Mouse (Mus musculus) thymus, postnatal 4 days (tissue): ENCODE data around the gene Cyb5r4.
"Not testable (repeated sequence)": the region's sequence is repeated elsewhere in the genome, so short reads cannot be mapped to it uniquely, and the experiment has no call there.

Source experiments
- DNase-seq: peaks from one replicate; pipeline ENCODE4 v3.0.0; 2021

Gene Cyb5r4

DNA sequence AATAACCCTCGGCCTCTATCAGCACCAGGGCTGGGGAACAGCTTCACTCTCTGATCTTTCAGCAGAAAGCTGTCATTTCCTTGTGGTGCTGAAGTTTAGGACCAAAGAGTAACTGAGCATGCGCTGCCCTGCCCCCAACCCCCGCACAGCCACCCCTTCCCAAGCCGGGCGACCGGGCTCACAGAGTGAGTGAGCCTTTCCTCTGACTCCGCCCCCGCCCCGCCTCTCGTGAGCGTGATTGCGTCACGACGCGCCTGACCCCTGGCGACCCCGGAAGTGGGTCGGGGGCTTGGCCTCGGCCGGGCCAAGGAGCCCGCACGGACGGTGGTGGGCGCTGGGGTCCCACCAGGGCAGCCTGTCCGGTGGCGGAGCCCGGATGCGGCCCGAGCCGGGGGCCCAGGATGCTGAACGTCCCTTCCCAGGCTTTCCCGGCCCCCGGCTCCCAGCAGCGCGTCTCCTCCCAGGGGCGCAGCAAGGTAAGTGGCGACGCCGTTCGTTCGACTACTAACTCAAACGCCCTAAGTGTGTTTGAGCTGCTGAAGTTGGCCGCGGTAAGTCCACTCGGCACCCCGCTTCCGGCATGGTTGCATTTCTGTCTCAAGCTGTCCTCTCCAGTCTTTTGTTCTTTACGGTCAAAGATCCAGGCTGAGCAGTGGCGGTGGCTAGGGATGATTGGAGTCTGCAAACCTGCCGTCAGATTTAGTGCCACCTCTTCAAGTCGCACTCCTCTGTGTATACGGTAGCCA is at the start of gene Cyb5r4:
Cyb5r4 (plus strand) TSS at position 237 of the 746 bp plus-strand sequence.
- DNase-seq = peak; percentile 99

GRCm38 (mm10) chr9:86972471-86972870 is 49.3 kb upstream of the Cyb5r4 start:
- not testable (repeated sequence) for DNase-seq

DNA sequence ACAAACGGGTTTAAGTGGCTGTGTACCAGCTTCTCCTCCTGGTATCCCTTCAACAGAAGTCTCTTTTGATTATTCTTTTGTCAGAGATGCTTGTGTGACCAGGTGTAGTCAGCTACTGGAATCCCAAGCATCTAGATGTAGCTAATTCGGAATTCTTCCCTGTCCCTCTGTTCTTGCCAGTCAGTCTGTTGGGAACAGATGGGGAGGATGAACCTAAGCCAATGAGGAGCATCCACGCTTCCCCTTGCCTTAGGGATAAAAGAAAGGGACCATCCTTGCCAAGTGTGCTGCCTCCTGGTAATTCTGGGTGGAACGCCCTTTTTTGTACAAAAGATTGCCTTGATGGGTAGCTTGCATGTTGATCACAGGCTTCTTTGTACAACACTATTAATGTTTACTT is 48.3 kb upstream of the Cyb5r4 start:
- no peak for DNase-seq

- DNase-seq = no peak
These were observed 44.9 kb upstream of the Cyb5r4 start for GRCm38 (mm10) chr9:86976896-86977295.

GRCm38 (mm10) chr9:86978257-86978907 is 43.4 kb upstream of the Cyb5r4 start:
- DNase-seq = no peak

GRCm38 (mm10) chr9:86980048-86980447 is 41.8 kb upstream of the Cyb5r4 start:
- DNase-seq = no peak

DNA sequence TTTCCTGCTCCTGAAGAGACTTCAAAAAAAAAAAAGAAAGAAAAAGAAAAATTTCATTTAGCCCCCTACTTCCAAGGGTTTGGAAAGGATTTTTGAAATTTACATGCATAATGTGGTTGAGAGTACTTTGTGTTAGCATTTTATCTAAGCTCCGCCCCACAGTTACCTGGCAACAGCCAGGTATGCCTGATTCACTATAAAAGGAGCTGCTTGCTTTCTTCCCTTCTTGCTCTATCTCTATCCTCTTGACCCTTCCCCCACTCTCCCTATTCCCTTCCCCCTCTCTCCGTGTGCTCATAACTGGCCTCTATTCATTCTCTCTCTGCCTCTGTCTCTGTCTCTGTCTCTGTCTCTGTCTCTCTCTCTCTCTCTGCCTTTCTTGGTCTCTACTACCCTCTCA is 40.9 kb upstream of the Cyb5r4 start:
- no peak for DNase-seq

- DNase-seq = no peak
These were observed 40.3 kb upstream of the Cyb5r4 start for GRCm38 (mm10) chr9:86981551-86981950.

DNA sequence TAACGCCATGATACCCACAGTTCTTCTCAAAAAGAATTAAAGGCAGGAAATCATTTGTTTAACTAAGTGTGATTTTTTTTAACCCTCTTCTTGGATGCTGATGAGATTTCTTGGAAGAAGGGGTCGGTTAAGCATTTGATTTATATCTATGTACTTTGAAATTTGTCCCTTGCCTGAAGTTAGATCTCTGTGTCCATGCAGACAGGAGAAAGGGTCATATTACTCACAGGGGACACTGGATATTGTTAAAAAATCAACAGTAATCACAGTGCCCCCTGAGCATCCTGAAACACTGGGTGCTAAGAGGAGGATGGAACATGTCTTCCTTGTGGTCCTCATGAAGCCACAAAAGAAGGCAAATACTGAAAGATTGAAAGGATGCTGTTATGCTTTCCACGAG is 37.2 kb upstream of the Cyb5r4 start:
- no peak for DNase-seq

DNA sequence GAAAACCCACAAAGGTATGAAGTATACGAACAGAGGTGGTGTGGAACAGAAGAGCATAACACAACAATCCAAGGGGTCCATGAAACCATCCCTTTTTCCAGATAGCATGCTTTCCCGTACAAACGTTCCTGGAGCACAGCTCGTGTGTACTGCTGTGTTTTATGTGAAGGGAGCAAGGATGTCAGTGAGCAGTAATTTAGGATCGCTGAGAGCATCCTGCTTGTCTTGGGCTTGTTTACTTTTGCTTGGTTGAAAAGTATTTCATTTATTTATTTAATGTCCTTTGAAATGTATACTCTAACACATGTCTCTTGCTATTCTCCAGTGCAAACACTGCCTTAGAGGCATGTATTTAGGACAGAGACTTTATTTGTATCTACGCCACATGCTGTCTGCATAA is 36.7 kb upstream of the Cyb5r4 start:
- DNase-seq = no peak

- no peak for DNase-seq
These were observed 35.0 kb upstream of the Cyb5r4 start for GRCm38 (mm10) chr9:86986703-86987296.

- DNase-seq = no peak
These were observed 32.0 kb upstream of the Cyb5r4 start for GRCm38 (mm10) chr9:86989822-86990221.

GRCm38 (mm10) chr9:86991758-86992157 is 30.1 kb upstream of the Cyb5r4 start:
- DNase-seq = no peak

DNA sequence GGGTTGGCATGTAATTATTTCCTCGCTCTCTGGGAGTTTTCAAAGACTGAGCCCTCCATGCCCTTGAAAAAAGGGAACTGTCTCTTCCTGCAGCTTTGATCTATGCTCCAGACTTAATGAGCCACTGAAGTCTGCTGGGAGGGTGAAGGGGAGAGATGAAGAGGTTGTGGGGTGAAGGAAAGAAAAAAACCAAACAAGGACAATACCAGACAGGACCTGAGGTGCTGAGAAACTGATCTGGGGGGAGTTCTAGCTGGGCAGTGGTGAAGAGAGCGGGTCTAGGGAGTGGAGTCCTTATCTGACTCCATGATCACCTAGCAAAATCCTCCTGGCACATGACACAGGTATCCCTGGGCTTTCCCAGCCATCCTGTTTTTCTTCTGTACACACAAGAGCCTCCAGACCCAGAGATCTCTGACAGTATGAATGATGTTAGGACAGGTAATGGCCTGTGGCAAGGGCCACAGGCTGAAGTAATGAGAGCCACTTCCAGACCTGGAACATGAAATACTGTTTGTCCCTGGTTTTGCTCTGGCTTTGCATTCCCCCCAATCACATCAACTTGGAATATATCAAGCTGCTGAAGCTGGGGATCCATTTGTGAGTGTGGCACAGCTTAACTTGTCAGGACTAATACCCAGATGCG is 24.6 kb upstream of the Cyb5r4 start:
- DNase-seq = no peak

GRCm38 (mm10) chr9:86999956-87000582 is 21.7 kb upstream of the Cyb5r4 start:
- no peak for DNase-seq

DNA sequence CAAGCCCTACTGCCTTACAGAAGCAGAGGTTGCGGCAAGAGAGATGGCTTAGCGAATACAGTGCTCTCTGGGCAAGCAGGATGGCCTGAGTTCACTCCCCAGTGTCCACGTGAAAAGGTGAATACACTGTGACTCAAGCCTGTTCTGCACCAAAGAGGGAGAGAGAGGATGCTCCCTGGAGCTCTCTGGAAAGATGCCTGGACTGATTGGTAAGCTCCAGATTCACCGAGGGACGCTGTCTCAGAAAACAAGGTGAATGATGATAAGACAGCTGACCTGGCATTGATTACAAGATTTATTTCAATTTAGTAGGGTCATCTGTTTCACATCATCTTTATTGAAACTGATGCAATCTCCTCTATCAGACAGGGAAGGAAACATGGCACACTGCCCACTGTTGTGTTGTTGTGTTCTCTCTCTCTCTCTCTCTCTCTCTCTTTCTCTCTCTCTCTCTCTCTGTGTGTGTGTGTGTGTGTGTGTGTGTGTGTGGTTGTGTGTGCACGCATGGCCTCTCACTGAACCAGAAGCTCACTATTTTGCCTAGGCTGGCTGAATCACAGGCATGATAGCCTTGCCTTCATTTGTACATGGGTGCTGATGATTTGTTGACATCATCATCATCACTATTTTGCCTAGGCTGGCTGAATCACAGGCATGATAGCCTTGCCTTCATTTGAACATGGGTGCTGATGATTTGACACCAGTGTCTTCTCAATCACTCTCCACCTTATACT is 16.9 kb upstream of the Cyb5r4 start:
- DNase-seq = no peak

DNA sequence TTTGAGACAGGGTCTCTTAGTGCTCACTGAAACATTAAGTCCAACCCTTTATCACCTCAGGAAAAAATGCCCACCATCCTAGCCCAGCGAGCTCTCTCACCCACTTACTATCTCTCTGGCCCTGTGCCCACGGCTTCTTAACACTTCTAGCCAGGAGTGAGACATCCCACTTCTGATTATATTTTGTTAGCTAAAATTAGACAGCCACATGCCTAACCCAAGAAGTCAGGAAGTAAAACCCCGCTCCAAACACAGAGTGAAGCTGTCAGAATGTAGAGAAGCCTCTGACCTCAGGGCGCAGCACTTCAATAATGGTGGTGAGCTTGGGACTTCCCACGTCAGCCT is 16.4 kb upstream of the Cyb5r4 start:
- no peak for DNase-seq

- no peak for DNase-seq
These were observed 13.3 kb upstream of the Cyb5r4 start for GRCm38 (mm10) chr9:87008507-87008906.

- DNase-seq = no peak
These were observed 12.9 kb upstream of the Cyb5r4 start for GRCm38 (mm10) chr9:87008919-87009318.

GRCm38 (mm10) chr9:87015288-87015937 is 6.4 kb upstream of the Cyb5r4 start, which contains the start of gene Ripply2:
Ripply2 (plus strand) TSS chr9:87015537.
- peak; percentile 18 for DNase-seq

DNA sequence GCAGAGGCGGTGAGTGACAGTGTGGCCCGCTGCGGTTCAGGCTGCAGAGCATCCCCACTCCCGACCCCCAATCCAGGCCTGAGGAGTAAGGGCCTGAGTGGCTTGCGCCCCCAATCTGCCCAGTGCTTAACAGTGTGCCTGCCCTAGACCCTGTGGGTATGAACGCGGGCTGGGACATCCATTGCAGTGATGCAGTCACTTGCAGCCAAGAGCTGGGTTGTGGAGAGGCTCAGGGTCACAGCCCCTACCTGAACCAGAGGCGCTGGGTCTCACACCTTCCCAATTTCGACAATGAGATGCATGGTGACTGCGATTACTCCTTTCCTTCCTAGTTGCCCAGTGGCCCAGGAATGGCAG is 5.9 kb upstream of the Cyb5r4 start:
- peak; percentile 4 for DNase-seq

DNA sequence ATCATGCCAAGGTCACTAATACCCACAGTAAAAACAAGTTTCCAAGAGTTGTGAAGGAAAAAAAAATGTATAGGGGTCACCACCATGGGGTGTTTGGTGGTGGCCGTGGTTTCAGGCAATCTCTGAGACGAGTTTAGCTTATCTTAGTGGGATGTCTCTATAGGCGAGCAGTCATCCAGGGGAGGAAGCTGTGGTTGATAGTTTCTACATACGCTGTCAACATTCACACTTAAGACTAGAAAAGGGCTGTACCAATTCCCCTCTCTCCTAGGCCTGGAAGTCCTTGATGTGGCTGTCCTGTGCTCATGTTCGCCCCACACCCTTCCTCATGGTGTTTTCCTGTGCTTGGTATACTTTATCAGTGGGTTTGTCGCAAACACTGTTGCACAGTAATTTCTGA is 4.0 kb downstream of the Cyb5r4 start:
- peak; percentile 6 for DNase-seq
